Mouse (Mus musculus) heart, embryonic 16.5 days (tissue): ENCODE measurements at regions not wholly inside any gene's neighbourhood (a gene's known extent, or its start where the extent isn't known, plus 50 kb on each side); places are given as distances from the start of the nearest gene placed in this dataset.

Experiments used
- ATAC-seq: fragments of 200-750 bp; cut with Nextera tagmentation; replicated peaks from 2 replicates; pipeline ENCODE4 v1.8.0; 2017; ENCODE audit warnings: moderate number of reproducible peaks; ENCODE audit not compliant: insufficient read depth, low FRiP score; ENCODE audit errors: extremely low read depth
- H3K27ac ChIP-seq: fragments of 300-500 bp; sonication (generic); 2 replicates; pipeline ENCODE4 v1.5.1; 2014; ENCODE audit warnings: mild to moderate bottlenecking, low read length, control low read depth, moderate library complexity
- H3K27me3 ChIP-seq: fragments of 300-500 bp; sonication (generic); 2 replicates; pipeline ENCODE4 v1.6.1; 2014; ENCODE audit warnings: low read length, mixed read lengths; ENCODE audit not compliant: control insufficient read depth, insufficient read depth
- H3K36me3 ChIP-seq: fragments of 300-500 bp; sonication (generic); 2 replicates; pipeline ENCODE4 v1.6.1; 2014; ENCODE audit not compliant: control insufficient read depth, insufficient read depth
- H3K4me1 ChIP-seq: fragments of 300-500 bp; sonication (generic); 2 replicates; pipeline ENCODE4 v1.6.1; 2014; ENCODE audit warnings: low read length, mixed read lengths; ENCODE audit not compliant: control insufficient read depth, insufficient read depth
- H3K4me2 ChIP-seq: fragments of 300-500 bp; sonication (generic); 2 replicates; pipeline ENCODE4 v1.6.1; 2014; ENCODE audit warnings: low read depth, mild to moderate bottlenecking, control low read depth, low read length
- H3K4me3 ChIP-seq: fragments of 300-500 bp; sonication (generic); 2 replicates; pipeline ENCODE4 v1.5.1; 2014; ENCODE audit warnings: mild to moderate bottlenecking, control low read depth, low read length
- H3K9ac ChIP-seq: fragments of 300-500 bp; sonication (generic); 2 replicates; pipeline ENCODE4 v1.6.1; 2014; ENCODE audit warnings: low read length, control low read depth
- H3K9me3 ChIP-seq: fragments of 300-500 bp; sonication (generic); replicated peaks from 2 replicates; pipeline ENCODE4 v1.6.1; 2016; ENCODE audit warnings: low read length; ENCODE audit not compliant: control insufficient read depth
- WGBS: fragments of 180-500 bp; shearing (Covaris S2); extraction: QIAGEN DNeasy Blood & Tissue Kit; methylation state at CpG from one replicate; pipeline ENCODE4 v1.1.7; 2014; 5-methylcytosine and 5-hydroxymethylcytosine counted together

GRCm38 (mm10) chr9:115612908-115613307, 296.3 kb upstream of the Gadl1 start:
- H3K27ac ChIP-seq: no peak overlapping the region
- H3K9me3 ChIP-seq: no peaks in the 10 kb centered on the region
- WGBS: 55% methylated on average over 6 of the region's 6 CpGs
- H3K4me1 ChIP-seq: peaks cover 6% of the 10 kb centered on the region
- ATAC-seq: no peak
- no peak overlapping the region for H3K9ac ChIP-seq
- H3K4me2 ChIP-seq: no peak overlapping the region
- no peaks in the 10 kb centered on the region for H3K36me3 ChIP-seq
- no peak overlapping the region for H3K4me3 ChIP-seq
- H3K27me3 ChIP-seq: no peaks in the 10 kb centered on the region

DNA sequence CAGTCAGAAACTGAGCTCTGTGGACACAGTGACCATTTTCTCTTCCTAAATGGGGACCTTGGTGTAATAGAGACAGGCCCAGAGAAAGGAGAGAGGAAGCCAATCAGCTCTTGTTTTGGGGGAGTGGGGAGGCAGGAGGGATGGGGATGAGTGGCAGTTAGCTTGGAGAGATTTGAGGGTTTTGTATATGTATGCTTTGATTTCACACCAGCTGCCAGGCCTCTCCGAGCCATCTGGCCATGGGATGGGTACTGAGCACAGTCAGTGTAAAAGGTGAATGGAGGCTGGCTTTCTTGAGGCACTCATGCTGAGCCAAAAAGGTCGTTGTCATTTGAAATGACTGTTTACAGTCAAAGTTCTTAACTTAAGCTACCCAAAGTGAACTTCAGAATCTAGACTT, 295.2 kb upstream of the Gadl1 start:
- ATAC-seq: no peak
- no peaks in the 10 kb centered on the region for H3K27me3 ChIP-seq
- H3K27ac ChIP-seq: no peak overlapping the region
- H3K4me1 ChIP-seq: peaks cover 2% of the 10 kb centered on the region; the same call in 1 of the 2 replicates
- no peaks in the 10 kb centered on the region for H3K9me3 ChIP-seq
- no peak overlapping the region for H3K4me3 ChIP-seq
- no peaks in the 10 kb centered on the region for H3K36me3 ChIP-seq
- no peak overlapping the region for H3K4me2 ChIP-seq
- WGBS: 76% methylated on average over 2 of the region's 2 CpGs
- no peak overlapping the region for H3K9ac ChIP-seq

GRCm38 (mm10) chr9:115617909-115618308, 291.3 kb upstream of the Gadl1 start:
- Histone ChIP-seq H3K9ac (no peak overlapping the region), H3K27me3 (no peaks in the 10 kb centered on the region), H3K4me2 (no peak overlapping the region), H3K36me3 (no peaks in the 10 kb centered on the region), H3K4me1 (peaks cover 1% of the 10 kb centered on the region; the same call in 1 of the 2 replicates), H3K27ac (no peak overlapping the region), H3K4me3 (no peak overlapping the region), H3K9me3 (no peaks in the 10 kb centered on the region)
- 68% methylated on average over 6 of the region's 6 CpGs for WGBS
- peak; percentile 64 for ATAC-seq

GRCm38 (mm10) chr9:115623948-115624347, 285.3 kb upstream of the Gadl1 start:
- 33% methylated on average over 5 of the region's 5 CpGs for WGBS
- Histone ChIP-seq H3K9ac (no peak overlapping the region), H3K4me3 (no peak overlapping the region), H3K4me2 (no peak overlapping the region), H3K4me1 (no peaks in the 10 kb centered on the region), H3K27me3 (no peaks in the 10 kb centered on the region), H3K36me3 (no peaks in the 10 kb centered on the region), H3K9me3 (no peaks in the 10 kb centered on the region), H3K27ac (peak overlapping the region; percentile 38; the same call in 1 of the 2 replicates)
- peak; percentile 78; the same call in 1 of the 2 replicates for ATAC-seq

DNA sequence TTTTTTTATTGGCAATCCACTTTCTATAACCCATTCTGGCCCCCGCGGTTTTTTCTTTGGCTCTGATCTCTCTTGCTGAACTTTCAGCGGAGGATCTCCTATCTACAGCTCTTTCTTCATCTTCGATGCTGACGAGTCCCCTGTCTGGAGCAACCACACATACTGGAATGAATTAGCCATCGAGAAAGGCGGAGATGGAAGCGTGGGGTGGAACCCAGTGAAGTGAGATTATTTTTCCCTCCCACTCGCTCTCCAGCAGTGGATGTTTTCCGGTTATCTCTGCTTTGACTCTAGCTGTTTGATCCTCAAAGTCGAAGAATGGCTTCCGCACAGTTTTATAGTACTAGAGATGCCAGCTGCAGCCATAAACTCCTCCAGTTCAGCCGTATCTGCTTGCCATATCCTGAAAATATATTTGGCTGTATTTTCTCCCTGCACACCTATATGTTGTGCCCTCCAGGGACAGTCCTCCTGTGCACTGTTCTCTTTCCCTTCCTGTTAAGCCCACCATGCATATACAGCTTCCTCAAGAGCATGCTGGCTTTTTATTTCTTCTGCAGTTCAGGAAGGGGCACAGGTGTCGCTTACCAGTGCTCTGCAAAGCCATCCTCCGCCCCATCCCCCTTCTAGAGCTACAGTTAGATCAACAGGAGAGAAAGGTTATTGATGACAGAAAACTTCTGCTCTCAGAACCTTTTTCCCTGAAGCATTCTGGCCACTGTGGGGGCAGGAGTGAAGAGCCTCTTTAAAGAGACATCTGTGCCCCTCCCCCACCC, 284.3 kb upstream of the Gadl1 start:
- Histone ChIP-seq H3K4me1 (no peaks in the 10 kb centered on the region), H3K27me3 (no peaks in the 10 kb centered on the region), H3K4me2 (no peak overlapping the region), H3K9me3 (no peaks in the 10 kb centered on the region), H3K9ac (no peak overlapping the region), H3K36me3 (no peaks in the 10 kb centered on the region), H3K27ac (peak overlapping the region; percentile 38), H3K4me3 (no peak overlapping the region)
- WGBS: 57% methylated on average over 15 of the region's 15 CpGs
- peak; percentile 53; the same call in 1 of the 2 replicates for ATAC-seq

- Histone ChIP-seq H3K27ac (no peak overlapping the region), H3K4me2 (no peak overlapping the region), H3K4me1 (no peaks in the 10 kb centered on the region), H3K27me3 (no peaks in the 10 kb centered on the region), H3K9me3 (no peaks in the 10 kb centered on the region), H3K4me3 (no peak overlapping the region), H3K36me3 (no peaks in the 10 kb centered on the region), H3K9ac (no peak overlapping the region)
- ATAC-seq: no peak
- 80% methylated on average over 3 of the region's 3 CpGs for WGBS
Measured at GRCm38 (mm10) chr9:115627551-115627950, 281.7 kb upstream of the Gadl1 start.

- 57% methylated on average over 6 of the region's 6 CpGs for WGBS
- Histone ChIP-seq H3K4me3 (no peak overlapping the region), H3K9me3 (peaks cover 2% of the 10 kb centered on the region; the same call in 1 of the 2 replicates), H3K4me1 (no peaks in the 10 kb centered on the region), H3K4me2 (no peak overlapping the region), H3K9ac (no peak overlapping the region), H3K27me3 (no peaks in the 10 kb centered on the region), H3K36me3 (no peaks in the 10 kb centered on the region), H3K27ac (no peak overlapping the region)
- no peak; the same call in 1 of the 2 replicates for ATAC-seq
Measured at GRCm38 (mm10) chr9:115637114-115637513, 272.1 kb upstream of the Gadl1 start.

DNA sequence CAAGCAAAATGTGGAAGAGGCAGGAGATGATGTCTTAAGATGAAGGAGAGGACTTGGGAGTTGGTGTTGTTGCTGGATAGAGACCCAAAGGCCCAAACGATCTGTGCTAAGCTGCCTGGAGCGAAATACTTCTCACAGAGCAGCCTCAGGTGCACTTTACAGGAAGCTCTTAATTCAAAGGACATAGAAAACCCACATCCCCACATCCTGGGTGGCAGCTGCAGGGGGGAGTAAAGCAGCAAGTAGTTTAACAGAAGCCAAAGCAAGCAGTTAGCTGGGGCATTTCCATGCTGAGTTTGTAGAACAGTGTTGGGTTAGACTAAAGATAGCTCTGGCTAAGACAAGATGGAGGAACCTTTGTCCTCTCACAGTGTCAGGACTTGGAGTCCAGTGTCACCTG, 268.5 kb upstream of the Gadl1 start:
- H3K27ac ChIP-seq: no peak overlapping the region
- no peak overlapping the region for H3K4me3 ChIP-seq
- H3K4me1 ChIP-seq: no peaks in the 10 kb centered on the region
- H3K9ac ChIP-seq: no peak overlapping the region
- H3K4me2 ChIP-seq: no peak overlapping the region
- H3K9me3 ChIP-seq: peaks cover 2% of the 10 kb centered on the region; the same call in 1 of the 2 replicates
- ATAC-seq: no peak
- 78% methylated on average over 2 of the region's 2 CpGs for WGBS
- H3K36me3 ChIP-seq: no peaks in the 10 kb centered on the region
- H3K27me3 ChIP-seq: no peaks in the 10 kb centered on the region

GRCm38 (mm10) chr9:115642032-115642431, 267.2 kb upstream of the Gadl1 start:
- Histone ChIP-seq H3K4me1 (no peaks in the 10 kb centered on the region), H3K9ac (no peak overlapping the region), H3K4me3 (no peak overlapping the region), H3K36me3 (no peaks in the 10 kb centered on the region), H3K27ac (no peak overlapping the region), H3K9me3 (peaks cover 2% of the 10 kb centered on the region; the same call in 1 of the 2 replicates), H3K4me2 (no peak overlapping the region), H3K27me3 (no peaks in the 10 kb centered on the region)
- ATAC-seq: no peak
- 42% methylated on average over 4 of the region's 4 CpGs for WGBS
